Mouse (Mus musculus) liver, postnatal 0 days (tissue): ENCODE results near the gene Acaca. TPM values are rescaled to one million over a fixed set of nuclear protein-coding genes. Genes with fewer than 3 reads are reported as not detected.
A peak's percentile ranks its signal among the peaks of the same experiment; 100 is the strongest.
"Not testable (repeated sequence)": the region's sequence is repeated elsewhere in the genome, so short reads cannot be mapped to it uniquely, and the experiment has no call there.

Source experiments
- ATAC-seq: fragments of 200-750 bp; cut with Nextera tagmentation; 2 replicates; pipeline ENCODE4 v1.8.0; 2017; ENCODE audit warnings: mild to moderate bottlenecking, moderate library complexity
- DNase-seq: peaks from one replicate; pipeline ENCODE4 v3.0.0-alpha.2; 2016
- H3K27ac ChIP-seq: fragments of 300-500 bp; sonication (generic); 2 replicates; pipeline ENCODE4 v1.5.1; 2014; ENCODE audit warnings: antibody characterized with exemption, moderate library complexity, mild to moderate bottlenecking, low read depth
- H3K27me3 ChIP-seq: fragments of 300-500 bp; sonication (generic); 2 replicates; pipeline ENCODE4 v1.6.1; 2014; ENCODE audit warnings: low read length, control low read depth, mixed read lengths; ENCODE audit not compliant: insufficient read depth
- H3K36me3 ChIP-seq: fragments of 300-500 bp; sonication (generic); replicated peaks from 2 replicates; pipeline ENCODE4 v1.6.1; 2014; ENCODE audit warnings: mild to moderate bottlenecking, control low read depth, low read length, moderate library complexity, mixed read lengths; ENCODE audit not compliant: insufficient read depth
- H3K4me1 ChIP-seq: fragments of 300-500 bp; sonication (generic); 2 replicates; pipeline ENCODE4 v1.6.1; 2014; ENCODE audit warnings: antibody characterized with exemption, mild to moderate bottlenecking, control low read depth; ENCODE audit not compliant: insufficient read depth
- H3K4me2 ChIP-seq: fragments of 300-500 bp; sonication (generic); 2 replicates; pipeline ENCODE4 v1.6.1; 2014; ENCODE audit warnings: low read depth, mild to moderate bottlenecking, low read length, moderate library complexity, mixed read lengths
- H3K4me3 ChIP-seq: fragments of 300-500 bp; sonication (generic); 2 replicates; pipeline ENCODE4 v1.5.1; 2014; ENCODE audit warnings: low read depth, low read length
- H3K9ac ChIP-seq: fragments of 300-500 bp; sonication (generic); replicated peaks from 2 replicates; pipeline ENCODE4 v1.6.1; 2014; ENCODE audit warnings: mild to moderate bottlenecking, moderate library complexity
- H3K9me3 ChIP-seq: fragments of 300-500 bp; sonication (generic); 2 replicates; pipeline ENCODE4 v1.6.1; 2016; ENCODE audit warnings: mild to moderate bottlenecking, control low read depth, low read length, mixed read lengths
- CTCF ChIP-seq: sonication (generic); IDR thresholded peaks from 2 replicates; pipeline ENCODE4 v1.5.1; 2016; ENCODE audit warnings: antibody characterized with exemption, low read depth
- EP300 ChIP-seq: IDR thresholded peaks from 2 replicates; pipeline ENCODE4 v1.6.1; 2016; ENCODE audit warnings: antibody characterized with exemption, low read depth, mild to moderate bottlenecking
- WGBS: fragments of 180-500 bp; shearing (Covaris S2); extraction: QIAGEN DNeasy Blood & Tissue Kit; methylation state at CpG from one replicate; pipeline ENCODE4 v1.1.7; 2014; ENCODE audit not compliant: insufficient replicate concordance; 5-methylcytosine and 5-hydroxymethylcytosine counted together
- polyA plus RNA-seq: library from polyadenylated mRNA; unstranded; fragments of >200 nt; fragmentation: Nextera tagmentation; extraction: Ambion mirVana; gene quantifications from 2 replicates; pipeline ENCODE4 v1.2.1, GENCODE M21; 2015

Acaca gene
- polyA plus RNA-seq, 1 experiment from 2014 or later = 2.0 TPM

DNA sequence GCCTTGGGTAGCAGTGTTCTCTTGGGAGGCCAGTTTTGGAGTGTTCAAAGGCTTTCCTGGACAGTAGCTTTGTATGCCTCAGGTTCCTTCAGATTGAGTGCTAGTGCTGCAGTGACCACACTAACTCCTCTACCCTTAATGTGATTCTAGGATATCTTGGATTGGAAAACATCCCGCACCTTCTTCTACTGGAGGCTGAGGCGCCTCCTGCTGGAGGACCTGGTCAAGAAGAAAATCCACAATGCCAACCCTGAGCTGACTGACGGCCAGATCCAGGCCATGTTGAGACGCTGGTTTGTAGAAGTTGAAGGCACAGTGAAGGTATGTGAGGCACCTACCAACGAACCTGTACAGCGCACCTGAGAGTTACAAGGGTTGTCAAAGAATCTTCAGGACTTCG is 262.6 kb downstream of the Acaca start:
- H3K36me3 ChIP-seq = peaks cover 39% of the 10 kb centered on the region
- H3K27me3 ChIP-seq, H3K9ac ChIP-seq, H3K4me1 ChIP-seq, H3K27ac ChIP-seq, H3K4me3 ChIP-seq, ATAC-seq, H3K9me3 ChIP-seq, H3K4me2 ChIP-seq, DNase-seq: not testable (repeated sequence)
- WGBS = 80% methylated on average over 7 of the region's 7 CpGs
- TF ChIP-seq CTCF = peak; percentile 40

DNA sequence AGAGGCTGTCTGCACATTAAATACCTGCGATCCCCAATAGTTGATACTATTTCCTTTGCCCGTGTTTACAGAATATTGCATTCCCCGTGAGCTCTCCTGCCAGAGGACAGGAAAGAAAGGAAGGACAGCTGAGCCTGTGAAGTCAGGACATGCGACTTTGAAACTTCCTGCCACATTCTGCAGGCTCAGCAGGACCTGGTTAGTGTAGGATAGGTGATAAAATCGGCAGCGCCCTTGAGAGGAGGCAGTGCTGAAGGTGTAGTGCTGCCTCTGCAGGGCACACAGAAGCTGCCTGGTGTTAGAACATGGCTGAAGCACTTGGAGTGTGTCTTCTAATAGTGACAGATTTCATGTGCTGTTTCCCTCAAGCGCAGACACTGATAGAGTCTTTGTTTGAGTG is 264.1 kb downstream of the Acaca start:
- 63% methylated on average over 7 of the region's 7 CpGs for WGBS
- TF ChIP-seq EP300 (no peak), CTCF (no peak)
- no peak overlapping the region for H3K4me3 ChIP-seq
- no peaks in the 10 kb centered on the region for H3K9me3 ChIP-seq
- H3K4me2 ChIP-seq = no peak overlapping the region
- no peak overlapping the region for H3K9ac ChIP-seq
- no peak for ATAC-seq
- no peak overlapping the region for H3K27ac ChIP-seq
- no peaks in the 10 kb centered on the region for H3K4me1 ChIP-seq
- no peak for DNase-seq
- peaks cover 37% of the 10 kb centered on the region for H3K36me3 ChIP-seq
- no peaks in the 10 kb centered on the region for H3K27me3 ChIP-seq

DNA sequence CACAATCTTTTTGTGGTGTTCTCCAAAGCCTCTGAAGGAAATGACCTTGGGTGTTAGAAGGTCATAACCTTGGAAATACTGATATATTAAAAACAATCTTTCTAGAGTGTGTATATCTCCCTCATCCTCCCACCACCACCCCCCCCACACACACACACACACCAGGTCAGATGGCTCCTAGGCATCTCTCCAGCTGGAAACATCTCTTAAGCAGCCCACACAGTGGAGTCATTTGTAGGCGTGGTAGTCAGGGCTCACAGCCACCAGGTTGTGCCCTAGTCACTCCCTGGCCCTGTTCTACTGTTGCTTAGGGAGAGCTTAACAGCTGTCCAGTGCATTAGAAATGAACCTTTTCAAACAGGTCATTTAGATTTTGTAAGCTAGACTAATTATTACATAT is 265.5 kb downstream of the Acaca start:
- TF ChIP-seq CTCF (no peak), EP300 (no peak)
- H3K9me3 ChIP-seq = no peaks in the 10 kb centered on the region
- 50% methylated on average over 1 of the region's 1 CpGs for WGBS
- ATAC-seq (no peak), DNase-seq (no peak)
- no peaks in the 10 kb centered on the region for H3K27me3 ChIP-seq
- H3K4me3 ChIP-seq = no peak overlapping the region
- H3K9ac ChIP-seq = no peak overlapping the region
- H3K4me1 ChIP-seq = no peaks in the 10 kb centered on the region
- H3K27ac ChIP-seq = no peak overlapping the region
- no peak overlapping the region for H3K4me2 ChIP-seq
- peaks cover 33% of the 10 kb centered on the region for H3K36me3 ChIP-seq

DNA sequence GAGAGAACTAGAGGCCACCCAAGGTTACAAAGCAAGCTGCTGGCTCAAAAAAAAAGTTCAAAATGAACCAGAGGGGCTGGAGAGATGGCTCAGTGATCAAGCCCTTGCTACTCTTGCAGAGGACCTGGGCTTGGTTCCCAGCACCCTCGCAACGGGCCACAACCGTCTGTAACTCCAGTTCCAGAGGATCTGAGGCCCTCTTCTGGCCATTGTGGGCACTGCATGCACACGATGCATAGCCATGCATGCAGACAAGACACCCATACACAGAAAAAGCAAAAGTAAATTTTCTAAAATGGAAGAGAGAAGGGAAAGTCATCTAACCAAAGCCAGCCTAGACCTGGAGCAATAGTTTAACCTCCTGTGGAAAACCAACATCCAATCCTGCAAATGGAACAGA is 277.3 kb downstream of the Acaca start:
- H3K9me3 ChIP-seq = peaks cover 4% of the 10 kb centered on the region; the same call in 1 of the 2 replicates
- H3K4me2 ChIP-seq = no peak overlapping the region
- no peak overlapping the region for H3K9ac ChIP-seq
- H3K27ac ChIP-seq = no peak overlapping the region
- no peak for ATAC-seq
- no peak for DNase-seq
- TF ChIP-seq CTCF (peak; percentile 19; the same call in 1 of the 2 replicates), EP300 (no peak)
- H3K36me3 ChIP-seq = peaks cover under 1% of the 10 kb centered on the region; the same call in 1 of the 2 replicates
- no peak overlapping the region for H3K4me3 ChIP-seq
- H3K27me3 ChIP-seq = no peaks in the 10 kb centered on the region
- 85% methylated on average over 4 of the region's 4 CpGs for WGBS
- H3K4me1 ChIP-seq = peaks cover 4% of the 10 kb centered on the region; the same call in 1 of the 2 replicates

DNA sequence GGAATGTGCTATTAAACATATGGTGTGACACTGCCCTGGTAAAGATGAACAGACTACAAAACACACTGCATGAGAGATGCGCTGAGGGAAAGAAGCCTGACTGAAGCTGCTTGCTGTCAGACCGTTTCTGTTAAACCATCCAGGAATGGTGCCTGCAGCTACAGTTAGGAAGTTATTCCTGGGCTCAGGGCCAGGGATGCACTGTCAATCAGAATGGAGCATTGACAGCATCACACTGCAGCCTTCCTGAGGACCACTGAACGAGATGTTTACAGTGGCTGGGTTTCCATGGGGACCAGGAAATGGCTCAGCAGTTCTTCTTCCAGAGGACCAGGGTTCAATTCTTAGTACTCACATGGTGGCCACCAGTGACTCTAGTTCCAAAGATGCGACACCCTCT is 280.9 kb downstream of the Acaca start:
- H3K4me1 ChIP-seq = peaks cover 4% of the 10 kb centered on the region; the same call in 1 of the 2 replicates
- TF ChIP-seq EP300 (no peak), CTCF (no peak)
- no peak overlapping the region for H3K27ac ChIP-seq
- no peak for ATAC-seq
- WGBS = 60% methylated on average over 4 of the region's 4 CpGs
- no peak overlapping the region for H3K4me3 ChIP-seq
- H3K27me3 ChIP-seq = no peaks in the 10 kb centered on the region
- no peak overlapping the region for H3K9ac ChIP-seq
- no peak overlapping the region for H3K4me2 ChIP-seq
- peaks cover 4% of the 10 kb centered on the region; the same call in 1 of the 2 replicates for H3K9me3 ChIP-seq
- DNase-seq = no peak
- no peaks in the 10 kb centered on the region for H3K36me3 ChIP-seq

DNA sequence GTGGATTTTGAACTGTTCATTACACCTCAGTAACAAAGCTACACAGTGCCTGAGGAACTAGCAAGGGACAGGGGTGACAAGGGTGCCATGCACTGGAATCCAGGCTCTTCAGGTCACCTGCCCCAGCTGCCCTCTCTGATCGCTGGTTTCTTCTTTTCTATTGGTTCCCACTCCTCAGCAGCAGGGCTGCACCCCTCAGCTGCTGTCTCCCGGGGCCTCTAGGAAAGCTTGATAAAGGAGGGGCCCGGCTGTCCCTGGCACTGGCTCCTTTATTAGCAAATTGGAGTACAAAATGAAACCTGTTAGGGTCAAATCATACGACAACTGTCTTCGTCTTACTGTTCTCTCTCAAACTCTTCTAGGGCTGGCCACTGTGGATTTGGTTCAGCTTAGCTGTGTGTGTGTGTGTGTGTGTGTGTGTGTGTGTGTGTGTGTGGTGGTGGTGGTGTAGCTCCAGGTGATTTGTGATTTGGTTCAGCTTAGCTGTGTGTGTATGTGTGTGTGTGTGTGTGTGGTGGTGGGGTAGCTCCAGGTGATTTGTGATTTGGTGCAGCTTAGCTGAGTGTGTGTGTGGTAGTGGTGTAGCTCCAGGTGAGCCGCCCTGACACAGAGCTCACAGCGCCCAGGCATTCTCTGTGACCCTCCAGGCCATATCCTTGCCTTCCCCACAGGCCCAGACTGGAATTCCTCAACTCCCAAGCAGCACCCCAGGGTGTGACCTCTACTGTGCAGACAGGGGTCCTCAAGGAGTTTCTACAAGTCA is 281.6 kb downstream of the Acaca start:
- Histone ChIP-seq H3K4me2 (no peak overlapping the region; the same call in 1 of the 2 replicates), H3K4me1 (peaks cover 4% of the 10 kb centered on the region; the same call in 1 of the 2 replicates)

More for the DNA sequence above, 281.6 kb downstream of the Acaca start:
- TF ChIP-seq CTCF = no peak
- TF ChIP-seq EP300 = no peak
- DNase-seq = no peak
- no peak overlapping the region for H3K27ac ChIP-seq
- no peak for ATAC-seq
- H3K36me3 ChIP-seq = no peaks in the 10 kb centered on the region
- 55% methylated on average over 7 of the region's 7 CpGs for WGBS
- H3K9ac ChIP-seq = no peak overlapping the region
- no peaks in the 10 kb centered on the region for H3K27me3 ChIP-seq
- H3K4me3 ChIP-seq = no peak overlapping the region
- peaks cover 4% of the 10 kb centered on the region; the same call in 1 of the 2 replicates for H3K9me3 ChIP-seq
